ENCODE assay signal across 15 mouse cellular contexts in genomic region chr9:119313096-119313495, GRCm38 (mm10). TPM values are rescaled to one million over a fixed set of nuclear protein-coding genes. Genes with fewer than 3 reads are reported as not detected.
"Had no signal": no experiment of that assay in that cellular context is flagged by ENCODE, and none has a peak within 500 bp of the region (broad histone marks: within the 10 kb centered on the region; RNA-seq: fewer than 3 reads in every experiment).

No protein-coding gene starts in this region.

- H3K9ac ChIP-seq: limb, embryonic 15.5 days; liver, embryonic 13.5 days; liver, postnatal 0 days; lung, embryonic 15.5 days; midbrain, embryonic 13.5 days had no signal

- H3K27me3 ChIP-seq: limb, embryonic 15.5 days; liver, embryonic 13.5 days; lung, embryonic 15.5 days; midbrain, embryonic 13.5 days had no signal

- H3K9me3 ChIP-seq: limb, embryonic 15.5 days; liver, embryonic 13.5 days; lung, embryonic 15.5 days; midbrain, embryonic 13.5 days had no signal

- H3K36me3 ChIP-seq: limb, embryonic 15.5 days; lung, embryonic 15.5 days; midbrain, embryonic 13.5 days had no signal

- H3K27ac ChIP-seq: kidney, postnatal 0 days; limb, embryonic 15.5 days; liver, embryonic 13.5 days; lung, embryonic 15.5 days; macrophage; midbrain, embryonic 13.5 days; stomach, postnatal 0 days had no signal

- H3K4me3 ChIP-seq: limb, embryonic 15.5 days; liver, embryonic 13.5 days; lung, embryonic 15.5 days; midbrain, embryonic 13.5 days had no signal

- DNase-seq: kidney, postnatal 36 days; layer of hippocampus, adult 9-11 months; layer of hippocampus, postnatal 36 days; liver, embryonic 13.5 days; liver, postnatal 0 days; lung, postnatal 14 days had no signal

- H3K4me2 ChIP-seq: limb, embryonic 15.5 days; liver, embryonic 13.5 days; lung, embryonic 15.5 days; midbrain, embryonic 13.5 days had no signal

- H3K4me1 ChIP-seq: limb, embryonic 15.5 days; midbrain, embryonic 13.5 days had no signal

- ATAC-seq: liver, postnatal 0 days; midbrain, embryonic 13.5 days had no signal

RNA-seq across cellular contexts. Expression of gene Slc22a14, which starts 52.3 kb away (rescaled TPM):
- polyA plus RNA-seq: limb, embryonic 11.5 days; limb, embryonic 15.5 days; liver, embryonic 13.5 days; liver, postnatal 0 days; lung, embryonic 15.5 days; macrophage; midbrain, postnatal 0 days; neural tube, embryonic 14.5 days; stomach, postnatal 0 days had no signal
